Mouse (Mus musculus) cerebellum, postnatal 25 days (tissue): ENCODE measurements around the gene Gcc1.

ENCODE experiments used
- DNase-seq, 2 experiments: peaks; one replicate each; pipeline ENCODE4 v3.0.0; 2021; ENCODE audit warnings: mixed read lengths in 2 of 2

Gene Gcc1

DNA sequence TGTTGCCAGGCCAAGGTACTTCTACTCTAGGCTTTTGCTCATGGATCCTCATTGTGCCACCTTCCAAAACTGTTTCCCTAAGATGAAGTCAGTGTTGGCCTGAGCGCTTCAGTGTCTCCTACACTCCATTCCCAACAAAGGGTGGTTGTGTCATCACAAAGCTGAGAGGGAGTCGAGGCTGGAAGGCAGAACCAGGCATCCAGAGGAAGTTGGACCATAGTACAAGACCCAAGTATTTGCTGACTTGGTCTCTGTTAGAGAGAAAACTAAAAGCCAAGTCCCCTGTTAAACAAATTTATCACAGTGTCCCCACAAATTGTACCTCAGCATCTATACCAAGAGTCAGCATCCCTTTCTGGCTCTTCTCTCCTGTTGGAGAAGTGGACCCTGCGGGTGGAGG lies at the start of gene Gcc1:
TSS of gene Gcc1 (minus strand) at position 101 of the 400 bp plus-strand sequence.
- DNase-seq, result no peak

DNA sequence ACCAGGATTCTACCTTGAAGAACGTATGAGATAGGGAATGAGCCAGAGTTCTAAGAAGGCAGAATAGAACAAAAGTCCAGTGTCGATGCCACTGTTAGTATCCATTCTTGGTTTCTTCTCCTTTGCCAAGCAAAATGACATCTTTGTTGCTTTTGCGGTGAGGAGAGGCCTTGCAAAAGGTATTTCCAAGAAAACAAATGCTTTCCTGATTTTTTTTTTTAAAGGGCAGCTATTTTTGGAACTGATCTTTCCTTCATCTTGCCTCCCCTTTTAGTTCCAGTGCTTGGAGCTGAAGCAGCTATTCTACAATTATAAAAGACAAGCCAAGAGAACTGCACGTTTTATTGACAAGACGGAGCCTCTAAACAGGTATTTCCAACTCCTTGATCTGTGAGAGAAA lies 46.6 kb upstream of the Gcc1 start, which contains the start of gene Snd1:
TSS of gene Snd1 (plus strand) at position 301 of the 400 bp plus-strand sequence.
- DNase-seq, result no peak

DNA sequence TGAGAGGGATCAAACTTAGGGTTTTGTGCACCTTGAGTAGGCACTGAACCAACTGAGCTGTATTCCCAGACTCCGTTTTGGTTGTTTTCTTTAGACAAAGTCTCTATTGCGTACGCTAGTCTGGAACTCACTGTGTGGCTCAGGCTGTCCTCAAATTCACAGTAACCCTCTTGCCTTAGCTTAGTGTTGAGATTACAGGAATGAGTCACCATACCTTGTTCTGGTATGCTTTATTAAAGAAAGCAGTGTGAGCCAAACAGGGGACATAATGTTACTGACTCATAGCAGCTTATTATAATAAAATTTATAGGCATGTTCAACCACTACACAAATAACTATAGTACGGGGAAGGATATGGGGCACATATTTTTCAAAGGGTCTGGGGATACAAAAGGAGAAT lies 46.0 kb upstream of the Gcc1 start:
- DNase-seq, result no peak

DNA sequence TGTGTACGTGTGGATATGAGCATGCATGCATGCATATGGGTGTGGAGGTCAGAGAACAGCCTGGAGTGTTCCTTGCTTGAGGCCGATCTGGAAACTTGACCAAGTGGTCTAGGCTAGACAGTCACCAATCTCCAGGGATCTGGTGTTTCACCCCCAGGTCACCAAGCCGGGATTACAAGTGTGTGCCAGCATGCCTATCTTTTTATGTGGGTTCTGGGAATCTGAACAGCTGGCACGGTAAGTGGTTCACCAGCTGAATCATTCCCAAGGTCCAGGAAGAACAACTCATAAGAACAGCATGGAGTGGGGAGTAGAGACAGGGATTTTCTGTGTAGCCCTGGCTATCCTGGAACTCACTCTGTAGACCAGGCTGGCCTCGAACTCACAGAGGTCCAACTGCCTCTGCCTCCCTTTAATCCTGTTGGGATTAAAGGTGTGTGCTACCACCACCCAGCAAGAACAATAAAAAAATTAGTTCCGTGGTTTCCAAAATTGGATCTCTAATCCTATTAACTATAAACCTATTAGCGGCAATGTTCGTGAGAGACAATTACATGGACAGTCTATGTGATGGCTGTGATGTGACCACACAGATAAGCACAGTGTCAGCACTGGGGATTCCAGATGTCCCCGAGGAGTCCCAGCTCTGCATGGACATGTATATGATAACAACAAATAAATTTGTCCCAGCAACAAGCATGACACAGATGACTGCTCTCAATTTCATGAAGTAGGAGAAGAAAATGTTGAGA lies 43.3 kb upstream of the Gcc1 start:
- no peak for DNase-seq

DNA sequence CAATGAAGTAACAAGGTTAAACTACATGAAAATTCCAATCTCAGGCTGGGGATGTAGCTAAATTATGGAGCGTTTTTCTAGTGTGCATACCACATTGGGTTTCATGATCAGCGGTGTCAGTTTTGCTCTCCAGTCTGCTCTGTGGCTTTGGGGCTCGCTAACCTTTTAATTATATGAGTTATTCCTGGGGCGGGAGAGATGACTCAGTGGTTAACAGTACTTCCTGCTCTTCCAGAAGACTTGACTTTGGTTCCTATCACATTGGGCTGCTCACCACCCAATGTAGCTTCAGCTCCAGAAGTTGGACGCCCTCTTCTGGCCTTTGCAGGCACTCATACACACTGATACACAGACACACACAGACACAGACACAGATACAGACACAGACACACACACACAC lies 42.4 kb upstream of the Gcc1 start:
- DNase-seq, result no peak

DNA sequence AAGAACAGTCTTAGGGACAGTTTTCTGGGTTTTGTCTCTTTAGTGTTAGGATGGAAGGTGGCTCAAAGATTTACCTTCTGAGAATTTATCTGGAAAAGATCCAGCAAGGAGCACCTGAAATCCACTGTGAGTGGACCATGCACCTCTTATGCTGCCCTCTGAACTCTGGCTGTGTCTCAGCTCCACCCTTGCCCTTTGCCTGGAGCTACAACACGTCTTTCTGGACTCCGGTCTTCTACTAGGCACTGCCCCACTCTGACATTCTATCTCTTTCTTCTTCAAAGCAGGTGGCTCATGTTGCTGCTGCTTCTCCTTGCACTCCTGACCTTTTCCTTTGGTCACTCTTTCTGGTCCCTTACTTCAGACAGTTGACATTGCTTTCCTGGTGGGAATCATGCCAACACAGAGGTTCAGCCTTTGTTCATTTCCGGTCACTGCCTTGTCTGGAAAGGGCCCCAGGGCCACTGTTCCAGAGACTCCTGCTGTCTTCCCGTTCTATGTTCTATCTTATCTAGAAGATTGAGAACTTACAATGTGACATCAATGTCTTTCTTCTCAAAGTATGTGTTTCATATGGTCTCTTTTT lies 41.9 kb upstream of the Gcc1 start:
- no peak for DNase-seq

DNA sequence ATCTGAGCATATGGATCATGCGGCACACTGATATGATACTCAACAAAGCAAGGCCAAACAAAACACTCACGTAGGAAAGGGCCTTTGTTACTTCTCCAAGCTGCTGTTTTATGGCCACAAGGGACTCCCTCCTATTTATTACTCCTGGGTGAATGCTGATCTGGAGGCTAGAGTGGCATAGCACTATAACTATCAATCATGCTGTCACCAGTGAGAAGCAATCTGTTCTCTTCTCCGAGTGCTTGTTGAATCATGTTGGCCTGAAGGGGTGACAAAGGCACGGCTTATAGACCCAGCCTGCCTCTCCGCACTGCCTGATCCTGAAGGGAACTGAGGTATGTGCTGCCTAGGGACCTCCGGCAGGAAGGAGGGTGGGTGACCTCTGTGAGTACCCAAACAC lies 36.4 kb upstream of the Gcc1 start:
- DNase-seq, result no peak

DNA sequence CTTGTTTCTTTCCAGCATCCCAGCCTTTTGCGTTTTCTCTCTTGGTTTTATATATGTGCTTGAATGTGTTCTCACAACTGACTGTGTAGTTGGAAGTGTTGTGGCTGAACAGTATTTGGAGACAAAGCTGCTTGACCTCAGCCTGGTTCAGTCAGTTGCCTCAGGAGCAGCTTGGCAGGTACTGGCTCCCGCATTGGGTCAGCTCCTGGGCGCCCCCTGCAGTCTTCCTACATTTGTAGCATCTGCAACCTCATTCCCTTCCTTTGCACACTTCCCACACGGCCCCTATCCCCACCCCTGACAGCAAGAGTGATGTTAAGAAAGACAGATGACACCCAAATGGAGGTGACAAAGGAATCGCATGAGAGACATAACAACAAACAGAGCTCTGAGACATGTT lies 32.3 kb upstream of the Gcc1 start:
- peak; percentile 87 to 93 for DNase-seq

DNA sequence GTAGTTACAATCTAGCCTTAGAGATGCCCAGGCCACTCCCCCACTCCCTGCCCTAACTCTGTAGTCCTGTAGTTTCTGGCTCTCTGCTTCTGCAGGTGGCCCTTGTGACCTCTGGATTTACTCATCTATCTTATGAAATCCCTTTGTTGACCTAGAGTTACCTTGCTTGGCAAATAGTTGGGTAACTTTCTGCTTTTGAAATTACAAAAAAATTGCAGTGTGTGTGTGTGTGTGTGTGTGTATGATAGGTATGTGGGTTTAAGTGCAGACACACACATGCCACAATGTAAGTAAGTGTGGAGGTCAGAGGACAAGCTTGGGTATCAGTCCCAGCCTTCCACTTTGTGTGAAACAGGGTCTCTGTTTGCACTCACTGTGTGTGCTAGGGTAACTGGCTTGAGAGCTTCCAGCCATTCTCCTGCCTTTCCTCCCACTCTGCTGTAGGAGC lies 31.1 kb upstream of the Gcc1 start:
- no peak for DNase-seq

DNA sequence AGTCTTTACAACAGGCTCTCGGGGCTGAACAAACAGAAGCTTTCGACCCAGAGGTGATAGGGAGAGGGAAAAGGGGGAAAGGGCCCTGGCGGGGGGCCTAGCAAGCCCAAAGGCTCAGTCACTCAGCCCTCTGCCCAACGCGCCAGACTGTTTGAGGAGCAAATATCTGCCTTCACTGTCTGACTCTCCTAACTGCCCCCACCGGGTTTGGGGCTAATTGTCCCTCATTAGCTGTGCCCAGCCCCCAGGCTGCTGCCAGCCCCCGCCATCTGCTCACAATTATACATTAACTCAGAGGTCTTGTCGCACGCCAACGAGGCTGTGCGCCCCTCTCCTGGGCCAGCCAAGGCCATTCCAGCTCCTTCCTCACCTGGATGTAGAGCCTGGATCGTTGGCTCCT lies 22.8 kb upstream of the Gcc1 start:
- DNase-seq, result no peak

DNA sequence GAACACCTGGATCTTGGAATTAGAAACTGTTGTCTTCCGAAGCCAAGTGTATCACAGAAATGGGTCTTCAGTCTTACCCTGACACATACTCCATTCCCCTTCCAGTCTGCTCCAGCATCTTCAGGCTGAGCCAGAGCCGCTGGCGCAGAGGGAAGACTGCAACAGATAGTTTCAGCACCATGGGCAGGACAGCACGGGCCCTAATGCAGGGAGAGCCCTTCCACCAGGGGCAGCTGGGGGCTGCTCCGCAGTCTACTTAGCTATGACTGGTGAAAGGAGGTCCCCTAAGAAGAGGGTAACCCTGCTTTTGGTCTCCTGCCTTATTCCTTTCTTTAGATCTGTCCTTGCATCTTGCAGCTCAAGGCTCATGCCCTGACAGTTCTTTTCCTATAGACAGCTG lies 22.3 kb upstream of the Gcc1 start:
- no peak for DNase-seq

DNA sequence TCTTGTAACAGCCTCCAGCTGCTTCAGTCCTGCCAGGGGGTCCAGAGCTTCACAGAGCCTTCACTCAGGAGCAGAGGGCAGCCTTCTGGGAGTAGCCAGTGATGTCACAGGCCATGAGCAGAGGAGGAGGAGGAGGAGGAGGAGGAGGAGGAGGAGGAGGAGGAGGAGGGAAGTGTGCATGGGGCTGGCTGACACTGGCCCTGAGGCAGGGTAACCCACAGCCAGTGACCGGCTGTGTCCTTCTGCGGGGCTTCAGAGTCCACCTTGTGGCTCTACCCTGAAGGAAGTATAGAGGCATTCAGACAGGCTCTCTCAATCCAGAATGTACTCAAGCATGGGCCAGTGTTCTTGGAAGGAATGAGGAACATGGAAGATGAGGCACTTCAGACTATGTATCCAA lies 21.1 kb upstream of the Gcc1 start, which contains the start of gene Pax4:
TSS of gene Pax4 (minus strand) at position 101 of the 400 bp plus-strand sequence.
- no peak for DNase-seq

DNA sequence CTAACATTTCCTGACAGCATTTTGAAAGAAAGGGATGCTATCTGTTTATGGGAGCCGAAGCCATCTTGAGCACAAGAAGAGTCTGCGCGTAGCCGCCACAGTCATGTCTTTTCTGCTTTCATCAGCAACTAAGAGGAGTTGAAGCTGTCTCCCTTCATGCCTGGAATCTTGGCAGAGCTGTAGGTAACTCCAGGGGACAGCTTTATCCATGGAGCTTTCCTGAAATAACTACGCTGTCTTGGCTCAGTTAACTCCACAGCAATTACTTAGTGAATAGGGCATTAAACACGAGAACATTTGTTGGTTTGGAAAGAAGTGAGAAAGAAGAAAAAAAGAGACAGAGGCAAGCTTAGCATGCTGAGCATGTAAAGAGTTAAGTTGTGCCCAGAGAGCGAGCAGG lies 19.7 kb upstream of the Gcc1 start:
- DNase-seq, result no peak

DNA sequence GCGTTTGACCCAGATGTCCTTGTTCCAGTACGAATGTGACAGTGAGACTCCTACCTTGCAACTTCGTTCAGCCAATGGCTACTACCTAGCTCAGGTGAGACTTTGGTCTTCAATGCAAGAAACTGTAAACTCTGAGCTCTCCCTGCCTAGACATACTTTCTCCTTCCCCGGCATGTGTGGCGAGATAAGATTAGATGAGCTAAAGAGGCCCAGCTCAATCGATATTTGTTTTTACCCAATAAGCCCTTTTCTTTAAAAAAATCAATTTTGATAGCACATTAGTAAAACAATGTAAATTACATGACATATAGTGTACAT lies 3.3 kb upstream of the Gcc1 start:
- no peak for DNase-seq

DNA sequence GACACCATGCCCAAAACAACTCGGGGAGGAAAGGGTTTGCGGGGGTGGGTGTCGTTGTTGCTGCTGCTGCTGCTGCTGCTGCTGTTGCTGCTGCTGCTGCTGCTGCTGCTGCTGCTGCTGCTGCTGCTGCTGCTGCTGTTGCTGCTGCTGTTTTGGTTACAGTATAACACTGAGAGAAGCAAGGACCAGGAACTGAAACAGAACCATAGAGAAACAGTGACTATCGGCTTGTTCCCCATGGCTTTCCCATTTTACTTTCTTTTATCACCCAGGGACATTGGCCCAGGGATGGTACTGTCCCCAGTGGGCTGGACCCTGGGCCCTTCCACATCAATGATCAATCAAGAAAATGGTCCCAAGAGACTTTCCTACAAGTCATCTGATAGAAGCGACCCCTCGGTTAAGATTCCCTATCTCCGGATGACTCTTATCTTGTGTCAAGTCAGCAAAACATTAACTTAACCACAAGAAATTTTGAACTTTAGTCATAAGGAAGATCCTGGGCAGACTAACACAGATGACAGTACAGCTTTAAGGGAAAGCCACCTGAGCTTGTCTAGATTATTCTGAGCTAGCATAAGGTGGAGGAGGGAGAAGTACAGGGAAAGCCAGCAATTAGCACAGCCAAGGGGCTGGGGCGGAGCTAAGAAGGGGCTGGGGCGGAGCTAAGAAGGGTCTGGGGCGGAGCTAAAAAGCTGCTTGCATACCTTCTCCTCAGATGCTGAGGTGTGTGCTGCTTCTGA lies 2.8 kb upstream of the Gcc1 start:
- DNase-seq, result no peak

DNA sequence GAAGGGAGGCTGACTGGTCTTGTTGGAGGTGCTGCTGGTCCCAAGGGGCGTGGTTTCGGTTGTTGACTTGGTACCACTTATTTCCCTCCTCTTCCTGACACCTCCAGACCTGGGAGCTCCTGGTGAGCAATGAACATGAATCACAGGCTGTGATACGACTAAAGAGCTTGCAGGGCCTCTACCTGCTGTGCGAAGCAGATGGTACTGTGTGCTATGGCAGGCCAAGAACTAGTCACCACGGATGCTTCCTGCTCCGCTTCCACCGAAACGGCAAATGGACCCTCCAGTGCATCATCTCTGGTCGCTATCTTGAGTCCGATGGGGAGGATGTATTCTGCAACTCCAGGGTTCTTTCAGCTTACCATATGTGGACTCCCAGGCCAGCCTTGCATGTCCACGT lies 1.7 kb upstream of the Gcc1 start:
- peak; percentile 71 to 77 for DNase-seq

DNA sequence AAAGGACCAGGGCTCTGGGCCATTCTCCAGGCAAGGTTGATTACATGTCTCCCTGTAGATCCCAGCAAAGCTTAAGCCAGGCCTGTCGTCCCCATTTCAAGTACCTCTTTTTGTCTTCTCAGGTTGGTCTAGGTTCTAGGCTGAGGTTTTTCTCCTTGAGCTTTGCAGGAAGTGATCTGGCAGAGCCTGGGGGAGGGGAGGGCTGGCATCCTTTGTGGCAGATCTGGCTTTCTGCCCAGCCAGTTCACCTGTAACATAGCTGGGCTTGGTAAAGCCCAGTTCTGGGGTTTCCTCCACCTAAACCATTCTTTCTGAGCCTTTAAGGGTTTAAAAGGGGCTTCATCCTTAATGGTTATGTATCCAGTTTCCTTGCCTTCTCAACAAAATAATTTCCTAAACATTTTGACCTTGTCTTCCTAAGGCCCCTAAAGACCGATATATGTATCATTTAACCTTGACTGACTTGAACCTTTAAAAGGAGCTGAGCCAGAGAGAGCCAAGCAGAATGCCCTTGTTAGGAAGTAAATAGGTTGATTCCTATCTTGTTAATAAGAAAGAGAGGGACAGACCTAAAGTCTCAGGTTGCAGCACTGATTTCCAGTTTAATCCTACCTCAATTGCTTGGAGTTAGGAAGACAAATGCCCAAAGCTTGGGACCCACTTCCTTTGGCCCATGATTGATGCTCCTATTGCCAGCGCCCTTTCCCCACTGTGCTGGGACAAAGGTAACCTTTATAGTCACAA lies 922 bp downstream of the Gcc1 start, which contains the start of gene Fscn3:
TSS of gene Fscn3 (plus strand) at position 694 of the 744 bp plus-strand sequence.
- DNase-seq, result peak; percentile 57 to 72

DNA sequence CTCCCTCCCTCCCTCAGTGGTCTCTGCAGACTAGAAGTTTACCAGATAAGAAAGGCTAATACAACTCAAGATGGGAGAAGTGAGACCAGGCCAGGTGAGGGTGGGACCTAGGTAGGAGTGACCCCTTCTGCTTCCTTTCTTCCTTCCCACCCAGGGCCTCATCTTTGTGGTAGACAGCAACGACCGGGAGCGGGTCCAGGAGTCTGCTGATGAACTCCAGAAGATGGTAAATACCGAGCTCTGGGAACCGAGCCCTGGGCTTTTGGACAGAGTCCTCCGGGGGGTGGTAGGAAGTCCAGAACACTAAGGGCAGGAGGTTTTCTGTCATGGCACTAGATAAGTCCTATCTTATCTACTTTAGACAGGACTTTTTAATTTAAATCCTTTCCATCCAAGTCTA lies 3.2 kb downstream of the Gcc1 start:
- DNase-seq, result peak; percentile 46 to 60

DNA sequence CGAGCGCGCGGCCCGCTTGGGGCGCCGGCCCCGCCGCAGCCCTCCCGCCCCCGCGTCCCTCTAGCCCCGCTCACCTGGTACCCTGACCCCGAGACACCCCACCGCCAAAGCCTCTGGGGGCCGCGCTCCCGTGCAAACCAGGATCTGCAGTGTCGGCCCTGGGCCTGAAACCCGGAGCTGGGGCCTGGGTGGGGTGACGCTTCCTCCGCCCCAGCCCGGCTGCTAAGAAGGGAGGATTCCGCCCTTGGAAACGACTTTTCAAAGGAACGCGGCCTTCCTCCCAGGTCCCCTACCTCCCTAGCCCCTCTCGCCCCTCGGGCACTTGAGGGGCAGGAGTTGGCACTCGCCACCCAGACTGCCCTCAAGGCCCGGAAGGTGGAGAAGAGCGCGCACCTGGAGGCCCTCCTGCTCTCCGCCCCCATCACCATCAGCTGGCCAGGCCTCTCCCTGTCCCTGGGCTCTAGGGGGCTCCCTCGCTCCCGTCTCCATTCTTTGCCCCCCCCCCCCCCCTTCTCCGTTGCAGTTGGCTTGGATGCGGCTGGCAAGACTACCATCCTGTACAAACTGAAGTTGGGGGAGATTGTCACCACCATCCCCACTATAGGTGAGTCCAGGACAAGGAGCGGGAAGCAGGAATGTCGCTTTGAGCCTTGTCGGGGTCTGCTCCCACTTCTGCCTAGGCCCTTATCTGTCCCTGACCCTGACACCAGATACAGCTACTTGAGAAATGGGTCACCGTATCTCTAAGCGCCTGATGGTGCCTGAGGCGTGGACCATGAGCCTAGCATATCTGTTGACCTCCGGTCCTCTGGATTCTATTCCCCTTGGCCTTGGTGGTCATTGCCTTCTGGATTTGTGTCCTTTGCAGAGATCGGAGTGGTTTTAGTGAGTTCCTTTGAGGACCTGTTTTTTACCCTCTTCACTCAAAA lies 4.2 kb downstream of the Gcc1 start:
- peak; percentile 80 to 82 for DNase-seq

DNA sequence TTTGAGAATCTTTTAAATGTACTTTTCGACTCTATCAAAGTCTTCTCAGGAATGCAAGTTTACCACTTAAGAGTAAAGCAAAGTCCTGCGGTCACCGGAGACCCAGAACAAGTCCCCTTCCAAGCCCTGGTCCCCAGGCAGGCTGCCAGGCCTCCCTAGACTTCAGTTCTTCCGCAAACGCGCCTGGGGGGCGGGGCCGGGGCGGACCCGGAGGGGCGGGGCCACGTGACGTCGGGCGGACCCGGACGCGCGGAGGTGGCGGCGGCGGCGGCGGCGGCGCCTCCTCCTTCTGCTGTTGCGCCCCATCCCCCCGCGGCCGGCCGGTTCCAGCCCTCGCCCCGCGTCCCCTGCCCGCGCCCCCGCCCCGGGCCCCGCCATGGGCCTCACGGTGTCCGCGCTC lies 4.9 kb downstream of the Gcc1 start, which contains the start of gene Arf5:
TSS of gene Arf5 (plus strand) at position 248 of the 400 bp plus-strand sequence.
- peak; percentile 96 to 99 for DNase-seq

DNA sequence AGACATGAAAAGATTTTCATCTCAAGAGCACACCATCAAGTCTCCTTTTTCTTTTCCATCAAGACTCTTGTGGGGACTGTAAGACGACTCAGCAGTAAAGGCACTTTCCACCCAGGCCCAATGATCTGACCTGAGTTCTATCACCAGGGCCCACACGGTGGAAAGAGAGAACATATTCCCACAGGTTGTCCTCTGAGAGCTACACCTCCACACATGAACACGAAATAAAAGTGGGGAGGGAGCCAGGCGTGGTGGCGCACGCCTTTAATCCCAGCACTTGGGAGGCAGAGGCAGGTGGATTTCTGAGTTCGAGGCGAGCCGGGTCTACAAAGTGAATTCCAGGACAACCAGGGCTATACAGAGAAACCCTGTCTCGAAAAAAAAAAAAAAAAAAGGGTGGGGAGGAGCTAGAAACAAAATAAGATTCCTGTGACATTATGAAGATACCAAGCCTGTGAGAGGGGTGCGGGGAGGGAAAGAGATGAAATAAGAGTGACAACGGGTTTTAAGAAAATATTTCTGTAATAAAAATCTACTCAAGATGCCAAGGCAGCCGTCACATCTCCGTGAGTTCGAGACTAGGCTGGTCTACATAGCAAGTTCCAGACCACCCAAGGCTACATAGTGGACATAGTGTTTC lies 5.4 kb downstream of the Gcc1 start:
- DNase-seq, result peak in 1 of 2 experiments; percentile 15
